Mouse (Mus musculus): Measurements from ENCODE around the gene Slc37a1.

DNA sequence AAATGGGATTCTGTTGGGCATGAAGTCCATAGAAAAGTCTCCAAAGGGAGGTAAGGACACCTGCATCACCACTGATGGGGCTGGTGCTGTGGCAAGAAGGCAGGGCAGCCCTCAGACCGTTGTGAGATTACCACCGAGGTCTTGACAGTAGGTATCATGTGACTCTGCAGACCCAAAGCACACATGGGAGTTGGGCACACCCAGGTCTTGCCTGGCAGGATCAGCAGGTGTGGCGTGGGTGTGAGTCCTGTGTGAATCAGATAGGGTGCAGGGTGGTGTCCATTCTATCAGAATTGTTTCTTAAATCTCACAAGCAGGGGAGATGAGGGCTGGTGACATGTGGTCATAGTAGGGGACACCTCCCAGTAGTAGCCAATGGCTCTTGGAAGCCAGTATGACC, 30.4 kb downstream of the Slc37a1 start:
- no peak for TF ChIP-seq CTCF (IDR thresholded peaks at IDR 0.05; ENCODE audit: low read depth)
- no peak for TF ChIP-seq EP300 (IDR thresholded peaks at IDR 0.05; ENCODE audit: low read depth)

Data from liver, postnatal 0 days (tissue).